Comparison of ENCODE assay signal across 8 mouse cellular contexts in genomic region chr11:88557828-88558580, GRCm38 (mm10).
DNase-seq lines count a peak whose midpoint lies in the region; ATAC-seq and TF ChIP-seq lines count a peak whose summit lies in the region.
"Had no signal": no experiment of that assay in that cellular context is flagged by ENCODE, and none has a peak within 500 bp of the region (broad histone marks: within the 10 kb centered on the region; RNA-seq: fewer than 3 reads in every experiment).

No protein-coding gene starts in this region.

- H3ac ChIP-seq in myocyte (ENCODE audit: control insufficient read depth, insufficient read length): no peak overlapping the region

- ATAC-seq in kidney, embryonic 15.5 days (replicated peaks; ENCODE audit: low FRiP score): peak; percentile 35; the same call in 1 of the 2 replicates
- no peak for ATAC-seq in embryonic facial prominence, embryonic 12.5 days (ENCODE audit: insufficient number of reproducible peaks, insufficient read depth, low FRiP score, low TSS enrichment)
- ATAC-seq in limb, embryonic 11.5 days (ENCODE audit: insufficient number of reproducible peaks, low FRiP score, low TSS enrichment, low read depth): no peak

- TF ChIP-seq CTCF in cerebellum, adult 2 months (IDR thresholded peaks at IDR 0.05; ENCODE audit: borderline replicate concordance, insufficient read depth, low read depth, low read length): no peak

- no peaks in the 10 kb centered on the region for H3K9me3 ChIP-seq in kidney, embryonic 15.5 days (replicated peaks)
- no peaks in the 10 kb centered on the region for H3K9me3 ChIP-seq in embryonic facial prominence, embryonic 12.5 days
- no peaks in the 10 kb centered on the region for H3K9me3 ChIP-seq in limb, embryonic 11.5 days (ENCODE audit: control insufficient read depth, low read length)

- no peak for TF ChIP-seq POLR2A in myocyte (IDR thresholded peaks at IDR 0.05; ENCODE audit: insufficient read length, low read depth)
- TF ChIP-seq POLR2A in cerebellum, adult 2 months (IDR thresholded peaks at IDR 0.05; ENCODE audit: borderline replicate concordance, insufficient read depth, low read length): no peak

- H3K36me3 ChIP-seq in kidney, embryonic 15.5 days: no peaks in the 10 kb centered on the region
- H3K36me3 ChIP-seq in embryonic facial prominence, embryonic 12.5 days: no peaks in the 10 kb centered on the region
- H3K36me3 ChIP-seq in limb, embryonic 11.5 days (ENCODE audit: control insufficient read depth, insufficient read depth, low read length): no peaks in the 10 kb centered on the region
- H3K36me3 ChIP-seq in myocyte (ENCODE audit: control insufficient read depth, insufficient read depth): no peaks in the 10 kb centered on the region

- no peak overlapping the region for H3K4me3 ChIP-seq in kidney, embryonic 15.5 days (replicated peaks)
- H3K4me3 ChIP-seq in embryonic facial prominence, embryonic 12.5 days: no peak overlapping the region
- H3K4me3 ChIP-seq in limb, embryonic 11.5 days (ENCODE audit: low read depth, low read length): no peak overlapping the region
- no peak overlapping the region for H3K4me3 ChIP-seq in myocyte
- H3K4me3 ChIP-seq in cerebellum, adult 2 months (replicated peaks; ENCODE audit: insufficient read depth, low read depth, low read length): no peak overlapping the region

- no peak for DNase-seq in kidney, postnatal 10 days
- DNase-seq in limb, embryonic 11.5 days (ENCODE audit: low spot score): no peak
- no peak for DNase-seq in thymus, postnatal 25 days
- no peak for DNase-seq in cerebellum, adult 2 months
- DNase-seq: cerebellum, postnatal 10 days had no signal

- no peak overlapping the region for H3K4me2 ChIP-seq in kidney, embryonic 15.5 days
- H3K4me2 ChIP-seq in embryonic facial prominence, embryonic 12.5 days (replicated peaks): no peak overlapping the region
- no peak overlapping the region for H3K4me2 ChIP-seq in limb, embryonic 11.5 days (ENCODE audit: low read depth, severe bottlenecking)
- H3K4me2 ChIP-seq in myocyte (ENCODE audit: low read depth): peak overlapping the region; percentile 7

- no peaks in the 10 kb centered on the region for H3K27me3 ChIP-seq in kidney, embryonic 15.5 days
- no peaks in the 10 kb centered on the region for H3K27me3 ChIP-seq in embryonic facial prominence, embryonic 12.5 days
- no peaks in the 10 kb centered on the region for H3K27me3 ChIP-seq in limb, embryonic 11.5 days (ENCODE audit: control insufficient read depth, insufficient read depth, low read length)
- H3K27me3 ChIP-seq in myocyte (ENCODE audit: control insufficient read depth, insufficient read depth, insufficient read length): no peaks in the 10 kb centered on the region
- H3K27me3 ChIP-seq in cerebellum, adult 2 months (ENCODE audit: control insufficient read depth, insufficient read depth, low read length): no peaks in the 10 kb centered on the region

- WGBS in kidney, embryonic 15.5 days: 52% methylated on average over 6 of the region's 6 CpGs
- 59% methylated on average over 6 of the region's 6 CpGs for WGBS in embryonic facial prominence, embryonic 12.5 days
- WGBS in limb, embryonic 11.5 days: 61% methylated on average over 6 of the region's 6 CpGs
- 71% methylated on average over 6 of the region's 6 CpGs for WGBS in cerebellum, adult 2 months

- peaks cover 35% of the 10 kb centered on the region for H3K79me2 ChIP-seq in myocyte (ENCODE audit: control insufficient read depth, insufficient read depth)

- H3K9ac ChIP-seq in kidney, embryonic 15.5 days: no peak overlapping the region
- no peak overlapping the region for H3K9ac ChIP-seq in embryonic facial prominence, embryonic 12.5 days
- peak overlapping the region; percentile 4; the same call in 1 of the 2 replicates for H3K9ac ChIP-seq in limb, embryonic 11.5 days (ENCODE audit: low read length)

- H3K4me1 ChIP-seq in kidney, embryonic 15.5 days: peaks cover 95% of the 10 kb centered on the region
- peaks cover 84% of the 10 kb centered on the region for H3K4me1 ChIP-seq in embryonic facial prominence, embryonic 12.5 days
- peaks cover 75% of the 10 kb centered on the region for H3K4me1 ChIP-seq in limb, embryonic 11.5 days (ENCODE audit: control insufficient read depth, insufficient read depth, low read length)
- peaks cover 32% of the 10 kb centered on the region for H3K4me1 ChIP-seq in cerebellum, adult 2 months (ENCODE audit: control insufficient read depth, insufficient read depth, low read length)

- H3K27ac ChIP-seq in kidney, embryonic 15.5 days: peak overlapping the region; percentile 91
- H3K27ac ChIP-seq in embryonic facial prominence, embryonic 12.5 days: peak overlapping the region; percentile 62
- H3K27ac ChIP-seq in limb, embryonic 11.5 days (replicated peaks; ENCODE audit: low read depth, low read length): no peak overlapping the region
- H3K27ac ChIP-seq in cerebellum, adult 2 months (ENCODE audit: insufficient read depth, low read length): no peak overlapping the region

TF ChIP-seq in myocyte, 11 proteins besides CTCF, POLR2A, EP300 and RAD21:
- TF ChIP-seq POLR2AphosphoS2 (IDR thresholded peaks at IDR 0.05; ENCODE audit: insufficient read length, low read depth) (no peak), MYOG (IDR thresholded peaks at IDR 0.05; ENCODE audit: control insufficient read depth in 1 of 3, insufficient read depth in 1 of 3, insufficient read length in 2 of 3, low read depth in 2 of 3) (no peak), REST (IDR thresholded peaks at IDR 0.05; ENCODE audit: insufficient read depth, insufficient read length) (no peak), SRF (IDR thresholded peaks at IDR 0.05; ENCODE audit: control insufficient read depth, insufficient read length, low read depth) (no peak), E2F4 (IDR thresholded peaks at IDR 0.05; ENCODE audit: insufficient read depth) (no peak), CEBPB (IDR thresholded peaks at IDR 0.05; ENCODE audit: insufficient read depth, poor library complexity, severe bottlenecking) (no peak), MAX (IDR thresholded peaks at IDR 0.05; ENCODE audit: low read depth) (no peak), TCF12 (IDR thresholded peaks at IDR 0.05; ENCODE audit: insufficient read depth, poor library complexity, severe bottlenecking) (no peak), TCF3 (IDR thresholded peaks at IDR 0.05; ENCODE audit: insufficient read length, low read depth) (no peak), MYOD1 (IDR thresholded peaks at IDR 0.05; ENCODE audit: control insufficient read depth in 1 of 3, insufficient read length in 2 of 3, low read depth in 2 of 3) (no peak), USF1 (IDR thresholded peaks at IDR 0.05; ENCODE audit: low read depth) (no peak)
TF ChIP-seq in myocyte: peak in this region for 0.

Comparison
In these comparisons a context has a peak if more than half of its experiments do, and no peak if none do; other contexts are left out.
1. H3K27ac ChIP-seq: peak in kidney, embryonic 15.5 days (single experiment) and embryonic facial prominence, embryonic 12.5 days (single experiment); none in limb, embryonic 11.5 days (single experiment) and cerebellum, adult 2 months (single experiment).